Mouse (Mus musculus) right cerebral cortex, adult 18-20 months (tissue): ENCODE measurements around the gene Smarcal1.

Experiments used
- DNase-seq: peaks from one replicate; pipeline ENCODE4 v3.0.0; 2022; ENCODE audit warnings: mixed read lengths

Gene Smarcal1

DNA sequence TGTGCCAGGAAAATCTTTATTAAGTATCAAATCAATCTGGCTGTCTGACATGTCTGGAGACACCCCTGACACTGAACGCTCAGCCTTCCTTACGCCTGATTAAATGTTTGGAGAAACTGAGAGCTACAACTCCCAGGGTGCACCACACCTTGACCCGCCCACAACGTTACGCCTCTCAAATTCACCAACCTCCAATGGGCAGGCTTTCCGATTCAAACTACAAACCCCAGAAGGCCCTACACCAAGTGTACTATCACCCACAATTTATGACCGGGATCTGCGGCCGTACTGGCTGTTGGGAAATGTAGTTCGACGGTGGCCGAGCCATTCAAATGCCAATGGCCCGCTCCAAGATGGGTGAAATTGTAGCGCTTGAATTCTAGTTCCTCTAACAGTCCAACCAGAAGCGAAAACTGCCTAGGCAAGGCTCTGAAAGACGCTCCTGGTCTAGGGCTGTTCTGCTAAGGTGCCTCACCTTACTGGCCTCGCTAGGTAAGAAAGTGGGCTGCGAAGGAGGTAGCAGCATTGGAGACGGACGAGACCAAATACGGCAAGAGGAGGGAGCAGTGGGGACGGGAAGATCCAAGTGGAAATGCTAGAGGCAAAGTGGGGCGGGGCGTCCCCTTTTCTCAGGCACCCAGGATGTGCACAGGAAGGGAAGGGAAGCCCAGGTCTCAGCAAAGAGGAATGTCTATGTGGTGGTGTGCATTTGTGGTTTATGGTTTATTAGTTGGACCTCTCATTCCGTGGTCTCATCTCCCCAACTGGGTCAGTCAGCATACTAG lies at the start of gene Smarcal1:
TSS of gene Smarcal1 (plus strand) at position 305 of the 785 bp plus-strand sequence.
- peak; percentile 98 for DNase-seq

DNA sequence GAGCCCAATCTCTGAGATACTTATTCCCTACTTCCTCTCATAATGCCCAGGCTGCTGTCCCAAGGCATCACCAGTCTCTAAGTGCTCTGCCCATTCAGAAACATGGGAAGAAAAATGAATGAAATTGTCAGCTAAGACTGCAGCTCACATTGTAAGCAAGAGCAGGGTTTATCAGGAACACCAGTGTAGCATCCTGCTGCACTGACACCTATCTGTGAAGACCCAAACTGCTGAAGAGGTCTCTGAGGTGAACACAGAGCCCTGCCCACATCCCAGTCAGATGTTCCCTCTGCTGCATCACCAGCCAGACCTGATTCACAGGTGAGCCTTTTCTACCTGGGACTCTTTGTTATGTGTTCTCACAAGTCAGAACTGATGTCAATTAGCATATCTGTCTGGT lies 49.6 kb upstream of the Smarcal1 start:
- no peak for DNase-seq

DNA sequence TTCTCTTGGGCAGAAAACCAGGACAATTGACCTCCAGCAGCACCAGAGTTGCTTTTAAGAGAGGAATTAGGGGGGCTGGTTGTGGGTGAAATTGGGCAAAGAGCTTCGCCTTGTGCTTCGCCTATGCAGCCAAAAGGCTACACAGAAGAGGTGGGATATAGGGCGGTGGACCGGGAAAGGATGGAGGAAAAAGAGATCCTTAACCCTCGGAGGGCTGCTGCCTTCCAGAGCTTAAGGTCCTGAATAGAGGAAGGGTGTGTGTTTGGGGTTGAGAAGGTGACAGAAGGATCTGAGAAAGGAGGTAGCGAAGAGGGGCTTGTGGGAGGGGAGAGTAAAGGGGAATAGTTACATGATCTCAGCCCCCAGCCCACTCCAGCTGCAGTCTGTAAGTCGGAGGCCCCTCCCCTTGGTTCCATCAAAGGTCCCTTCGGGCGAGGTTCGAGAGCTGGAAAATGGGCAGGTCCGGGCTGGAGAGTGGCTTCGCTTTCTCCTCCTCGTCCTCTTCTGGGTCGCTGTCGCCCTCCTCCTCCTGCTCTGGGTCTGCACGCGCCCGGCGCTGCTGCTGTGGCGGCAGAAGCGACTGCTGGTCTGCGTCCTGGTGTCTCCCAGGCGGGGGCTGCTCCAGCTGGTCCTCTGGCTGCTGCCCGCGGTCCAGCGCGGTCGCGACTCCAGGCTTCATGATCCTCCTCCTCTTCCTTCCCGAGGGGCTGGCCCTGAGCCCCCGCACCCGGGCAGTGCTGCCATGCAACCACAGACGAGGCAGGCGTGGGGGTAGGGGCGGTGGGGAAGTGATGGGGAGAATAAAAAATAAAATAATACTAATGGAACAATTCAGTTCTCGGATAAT lies 47.1 kb upstream of the Smarcal1 start:
- DNase-seq, result peak; percentile 39

DNA sequence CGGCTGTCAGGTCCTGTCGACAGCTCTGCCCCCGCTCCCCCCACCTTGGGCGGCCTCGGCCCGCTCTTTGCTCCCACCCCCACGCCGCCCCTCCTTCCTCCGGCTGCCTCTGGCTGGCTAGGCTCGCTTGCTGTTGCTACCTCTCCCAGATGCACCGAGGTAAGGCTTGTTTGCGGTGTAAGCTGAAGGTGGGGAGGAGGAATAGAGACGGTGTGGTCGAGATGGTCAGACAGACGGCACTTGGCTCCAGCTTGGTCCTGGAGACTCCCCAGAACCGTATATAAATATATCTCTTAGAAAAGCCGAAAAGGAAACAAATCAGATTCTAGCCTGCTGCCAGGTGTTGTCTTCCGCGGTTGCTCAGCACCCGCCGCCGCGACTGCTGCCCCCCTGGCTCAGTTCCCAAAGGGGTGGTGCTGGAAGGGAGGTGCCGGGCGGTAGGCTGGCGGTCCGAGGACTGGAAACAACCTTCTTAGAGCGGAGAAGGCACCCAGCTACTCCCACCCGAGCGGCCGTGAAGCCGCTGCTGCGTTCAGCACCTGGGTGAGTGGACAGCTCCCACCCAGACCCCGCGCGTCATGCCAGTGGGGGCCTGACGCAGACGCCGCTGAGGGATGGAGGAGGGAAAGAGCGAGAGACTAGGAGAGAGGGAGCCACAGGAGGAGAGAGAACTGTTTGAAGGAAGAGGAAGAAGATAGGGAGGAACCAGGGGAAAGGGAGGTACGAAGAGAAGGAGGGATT lies 46.3 kb upstream of the Smarcal1 start, which contains the start of gene March4:
TSS of gene March4 (minus strand) at position 320 of the 741 bp plus-strand sequence.
- peak; percentile 78 for DNase-seq

DNA sequence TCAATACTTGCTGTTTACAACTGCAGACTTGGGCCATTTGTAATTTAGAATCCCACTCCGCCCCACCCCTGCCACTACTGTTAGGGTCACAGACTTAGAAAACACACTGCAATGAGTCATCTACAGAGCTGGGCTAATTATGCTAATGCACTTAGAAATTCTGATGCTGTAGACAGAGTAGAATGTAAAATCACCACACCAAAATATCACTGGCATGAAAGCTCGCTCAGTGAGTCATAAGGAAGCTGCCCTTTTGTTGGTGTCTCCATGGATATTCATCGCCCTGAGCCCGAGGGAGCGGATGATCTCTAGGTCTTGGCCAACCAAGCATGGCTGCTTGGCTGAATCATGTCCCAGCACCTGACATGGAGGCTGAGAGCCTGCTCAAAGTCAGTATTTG lies 44.8 kb upstream of the Smarcal1 start:
- DNase-seq, result peak; percentile 40

DNA sequence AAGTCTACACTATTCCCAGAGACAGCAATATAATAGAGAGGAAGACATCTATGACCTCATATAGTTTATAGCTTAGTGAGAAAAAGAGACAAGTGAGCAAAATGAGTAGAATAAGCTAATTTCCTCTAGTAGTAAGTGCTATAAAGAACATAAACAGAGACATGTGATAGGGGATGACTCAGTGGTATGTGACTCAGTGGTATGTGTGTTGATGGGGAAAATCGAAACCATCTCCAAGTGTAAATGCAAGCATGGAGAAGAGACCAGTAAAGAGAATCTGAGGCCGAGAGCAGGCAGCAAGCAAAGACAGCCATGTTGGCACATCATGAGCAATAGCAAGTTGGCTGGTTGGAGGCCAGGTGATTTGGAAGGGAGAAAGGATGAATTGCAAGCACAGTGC lies 32.7 kb upstream of the Smarcal1 start:
- DNase-seq, result no peak

DNA sequence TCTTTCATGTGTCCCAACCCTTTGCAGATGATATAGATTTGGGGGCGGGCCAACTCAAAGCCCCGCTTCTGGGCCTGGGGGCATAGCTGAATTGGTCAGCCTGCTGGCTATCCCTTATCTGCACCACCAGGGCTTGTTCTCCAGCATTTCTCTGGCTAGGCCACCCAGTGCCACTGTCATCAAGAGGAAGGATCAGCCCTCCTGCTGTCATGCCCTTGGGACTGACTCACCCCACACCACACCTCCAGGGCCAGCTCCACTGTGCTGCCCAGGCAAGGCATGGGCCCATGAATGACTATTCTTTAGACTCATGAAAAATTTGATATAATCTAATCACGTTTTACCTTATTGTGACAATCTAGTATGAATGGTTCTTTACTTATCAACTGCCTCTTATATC lies 26.6 kb upstream of the Smarcal1 start:
- DNase-seq, result no peak

DNA sequence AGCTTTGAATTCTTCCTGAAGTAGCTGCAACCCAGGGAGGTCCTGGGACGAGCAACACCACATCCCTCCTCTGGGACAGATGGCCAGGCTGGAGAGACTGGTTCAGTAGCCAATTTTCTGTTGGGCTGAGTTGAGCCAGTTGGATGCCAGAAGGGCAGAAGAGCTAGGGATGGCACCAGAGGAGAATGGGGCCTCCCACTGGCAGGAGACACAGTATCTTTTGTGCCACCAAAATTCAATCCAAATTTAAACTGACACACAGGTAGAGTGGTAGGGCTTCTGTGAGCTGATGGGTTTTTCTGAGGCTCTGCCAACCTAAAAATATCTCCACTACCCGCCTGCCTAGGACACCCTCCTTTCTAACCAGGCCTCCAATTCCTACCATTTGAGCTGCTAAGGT lies 24.4 kb upstream of the Smarcal1 start:
- DNase-seq, result no peak

DNA sequence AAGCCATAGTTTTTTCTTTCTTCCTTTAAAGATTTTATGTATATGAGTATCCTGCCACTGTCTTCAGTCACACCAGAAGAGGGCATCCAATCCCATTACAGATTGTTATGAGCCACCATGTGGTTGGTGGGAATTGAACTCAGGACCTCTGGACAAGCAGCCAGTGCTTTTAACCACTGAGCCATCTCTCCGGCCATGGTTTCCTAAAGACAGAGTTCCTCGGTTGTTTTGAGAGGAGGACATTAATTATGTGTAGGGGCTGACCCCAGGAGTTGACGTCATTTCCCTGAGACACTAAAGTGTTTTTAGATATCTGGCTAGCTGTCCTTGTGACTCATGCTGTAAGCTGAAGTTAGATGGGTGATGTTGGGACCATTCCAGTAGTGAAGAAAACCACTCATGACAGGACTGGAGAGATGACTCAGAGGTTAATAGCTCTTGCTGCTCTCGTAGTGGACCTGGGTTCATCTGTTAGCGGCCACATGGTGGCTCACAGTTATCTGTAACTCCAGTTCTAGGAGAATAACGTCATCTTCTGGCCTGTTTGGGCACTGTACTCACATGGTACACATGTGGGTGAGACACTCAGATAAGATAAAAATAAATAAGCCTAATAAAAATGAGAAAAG lies 18.6 kb upstream of the Smarcal1 start:
- DNase-seq, result no peak

DNA sequence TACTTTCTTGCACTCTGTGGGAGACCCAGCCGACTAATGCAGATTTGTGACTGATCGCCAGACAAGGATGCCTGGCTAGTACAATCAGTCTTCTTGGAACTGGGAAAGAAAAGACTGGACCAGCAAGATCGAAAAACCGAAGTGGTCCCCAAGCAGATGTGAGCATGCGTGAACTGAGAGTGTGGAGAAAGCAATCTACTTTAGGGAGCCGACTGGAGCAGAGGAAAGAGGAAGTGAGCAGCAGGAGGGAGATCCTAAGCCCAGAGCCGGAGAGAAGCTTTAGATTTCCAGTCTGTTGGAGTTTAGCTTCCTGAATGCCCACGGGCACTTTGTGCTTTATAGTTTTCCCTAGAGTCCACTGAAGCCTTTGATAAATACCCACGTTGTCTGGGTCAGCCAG lies 16.0 kb upstream of the Smarcal1 start:
- DNase-seq, result no peak

DNA sequence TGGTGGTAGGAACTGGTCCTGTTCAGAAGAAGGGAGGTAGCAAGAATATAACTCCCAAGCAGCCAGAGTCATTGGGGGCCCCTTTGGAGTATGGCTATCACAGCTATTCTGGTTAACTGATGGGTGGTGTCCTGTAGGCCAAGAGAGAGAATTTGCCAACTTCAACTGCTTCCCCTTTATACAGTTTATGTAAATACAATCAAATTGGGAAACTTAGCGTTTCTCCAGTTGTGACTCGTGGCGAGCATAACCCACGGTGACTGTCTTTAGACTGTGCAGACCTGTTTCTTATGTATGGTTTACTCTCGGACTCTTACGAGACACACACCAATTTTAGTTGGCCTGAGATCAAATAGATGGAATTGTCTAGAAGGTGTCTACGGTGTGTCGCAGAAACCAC lies 14.3 kb upstream of the Smarcal1 start:
- DNase-seq, result no peak

DNA sequence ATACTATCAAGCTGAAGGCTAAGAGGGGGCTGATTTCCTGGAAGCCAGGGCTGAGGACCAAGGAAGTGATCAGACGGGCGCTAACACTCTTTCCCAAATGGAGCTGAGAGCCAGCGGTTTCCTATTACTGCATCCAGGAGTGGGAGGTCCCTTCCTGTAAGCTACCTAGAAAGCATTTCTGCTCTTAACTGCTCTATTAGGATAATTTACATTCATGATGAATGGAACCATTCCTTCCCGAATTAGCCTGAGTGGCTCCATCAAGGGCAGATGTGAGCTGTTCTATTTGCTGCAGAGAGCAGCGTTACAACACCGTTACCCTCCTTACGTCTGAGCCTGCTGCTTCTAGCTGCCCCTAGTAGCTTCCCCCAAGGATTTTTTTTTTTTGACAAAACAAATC lies 9.0 kb upstream of the Smarcal1 start:
- no peak for DNase-seq

DNA sequence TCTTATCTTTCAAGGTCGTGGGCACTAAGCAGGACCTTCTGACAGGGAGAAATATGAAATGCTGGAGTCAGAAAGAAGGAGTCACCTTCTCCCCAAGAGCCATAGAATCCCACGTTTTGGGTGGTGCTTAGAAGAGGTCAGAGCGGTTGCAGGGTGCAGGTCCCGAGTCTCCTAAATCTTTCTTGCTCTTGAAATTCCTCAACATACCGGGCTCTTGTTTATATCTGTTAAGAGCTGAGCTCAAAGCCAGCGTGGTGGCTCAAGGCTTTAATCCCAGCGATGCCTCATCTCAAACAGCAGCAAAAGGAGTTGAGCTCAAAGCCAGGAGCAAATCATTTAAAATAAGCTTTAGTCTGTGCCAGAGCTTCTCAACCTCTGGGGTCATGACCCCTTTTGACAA lies 8.4 kb upstream of the Smarcal1 start:
- no peak for DNase-seq

DNA sequence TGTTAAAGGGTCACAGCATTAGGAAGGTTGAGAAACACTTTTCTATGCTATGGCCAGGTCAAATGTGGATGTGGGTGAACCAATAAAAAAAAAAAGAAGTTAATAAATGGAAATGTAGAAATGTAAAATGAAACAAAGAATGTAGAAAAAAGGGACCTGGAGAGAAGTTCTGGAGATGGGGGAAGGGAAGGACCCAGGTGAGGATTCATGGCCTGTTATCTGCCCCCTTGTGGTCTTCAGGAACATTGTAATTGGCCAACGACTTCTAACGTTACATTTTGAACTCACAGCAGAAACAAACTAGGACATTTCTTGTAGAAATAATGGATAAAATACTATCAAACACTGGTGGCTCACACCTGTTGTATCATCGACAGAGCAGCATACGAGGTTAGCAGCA lies 7.9 kb upstream of the Smarcal1 start:
- no peak for DNase-seq

DNA sequence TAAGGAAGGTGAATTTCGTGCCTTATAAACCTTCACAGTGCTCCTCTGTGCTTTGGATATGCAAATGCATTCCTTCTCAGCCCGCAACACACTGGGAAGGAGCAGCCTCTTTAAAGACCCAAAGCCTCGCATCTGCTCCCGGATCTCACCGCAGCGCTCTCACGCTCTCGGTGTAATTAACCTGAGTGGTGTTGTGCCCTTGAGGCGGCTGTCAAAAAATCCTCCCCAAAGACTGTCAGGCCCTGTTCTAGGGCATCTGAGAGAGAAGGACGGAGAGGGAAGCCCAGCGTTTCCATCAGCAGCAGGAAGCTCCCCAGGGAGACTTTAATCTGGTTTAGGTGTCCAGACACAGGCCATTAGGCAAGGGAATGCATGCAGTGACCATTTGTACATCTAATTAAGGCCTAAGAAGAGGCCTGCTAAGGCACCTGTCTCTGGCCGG lies 5.5 kb upstream of the Smarcal1 start:
- DNase-seq, result no peak

DNA sequence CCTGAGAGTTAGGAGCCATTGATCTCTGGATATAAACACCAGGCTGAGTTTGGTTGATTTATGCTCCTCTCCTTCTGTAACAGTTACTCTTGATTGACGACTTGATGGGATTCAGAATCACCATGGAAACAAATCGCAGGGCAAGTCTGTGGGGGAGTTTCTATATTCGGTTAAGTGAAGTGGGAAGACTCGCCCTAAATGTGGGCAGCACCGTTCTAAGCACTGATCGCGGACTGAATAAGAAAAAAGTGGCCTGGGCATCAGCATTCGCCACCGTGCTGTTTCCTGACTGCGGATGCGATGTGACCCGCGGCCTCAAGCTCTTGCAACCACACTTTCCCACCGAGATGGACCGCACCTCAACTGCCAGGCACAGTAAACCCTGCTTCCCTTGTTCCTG lies 4.7 kb upstream of the Smarcal1 start:
- DNase-seq, result peak; percentile 44

DNA sequence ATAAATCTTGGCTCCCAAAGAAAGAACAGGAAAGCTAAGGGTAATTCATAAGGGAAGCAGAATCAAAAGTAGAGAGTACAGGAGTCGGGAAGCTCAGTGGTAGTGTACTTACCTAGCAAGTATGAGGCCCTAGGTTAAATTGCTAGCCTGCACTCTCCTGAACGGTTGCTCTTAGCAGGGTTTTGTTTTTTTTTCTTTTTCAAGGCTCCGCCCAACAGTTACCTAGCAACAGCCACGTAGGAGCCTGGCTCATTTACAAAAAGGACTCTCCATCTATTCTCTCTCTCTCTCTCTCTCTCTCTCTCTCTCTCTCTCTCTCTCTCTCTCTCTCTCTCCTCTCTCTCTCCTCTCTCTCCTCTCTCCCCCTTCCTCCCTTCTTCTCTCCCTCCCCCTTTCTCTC lies 4.2 kb upstream of the Smarcal1 start:
- peak; percentile 28 for DNase-seq

DNA sequence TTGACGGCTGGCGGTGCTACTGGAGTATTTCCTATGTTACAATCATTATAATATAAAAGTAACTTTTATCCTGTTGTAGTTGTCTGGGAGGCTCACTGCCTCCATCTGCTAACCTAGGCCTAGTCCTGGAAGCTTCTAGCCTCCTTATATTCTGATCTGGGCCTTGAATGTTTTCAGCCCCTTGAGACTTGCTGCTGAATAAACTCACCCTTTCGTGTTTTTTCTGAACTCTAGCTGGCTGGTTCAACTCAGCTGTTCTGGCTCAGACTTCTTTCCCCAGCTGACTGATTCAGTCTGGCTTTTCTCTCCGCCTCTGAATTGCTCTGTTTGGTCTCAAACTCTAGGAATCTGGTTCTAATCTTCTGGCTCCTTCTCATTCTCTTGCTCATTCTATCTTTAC lies 855 bp downstream of the Smarcal1 start:
- DNase-seq, result no peak

DNA sequence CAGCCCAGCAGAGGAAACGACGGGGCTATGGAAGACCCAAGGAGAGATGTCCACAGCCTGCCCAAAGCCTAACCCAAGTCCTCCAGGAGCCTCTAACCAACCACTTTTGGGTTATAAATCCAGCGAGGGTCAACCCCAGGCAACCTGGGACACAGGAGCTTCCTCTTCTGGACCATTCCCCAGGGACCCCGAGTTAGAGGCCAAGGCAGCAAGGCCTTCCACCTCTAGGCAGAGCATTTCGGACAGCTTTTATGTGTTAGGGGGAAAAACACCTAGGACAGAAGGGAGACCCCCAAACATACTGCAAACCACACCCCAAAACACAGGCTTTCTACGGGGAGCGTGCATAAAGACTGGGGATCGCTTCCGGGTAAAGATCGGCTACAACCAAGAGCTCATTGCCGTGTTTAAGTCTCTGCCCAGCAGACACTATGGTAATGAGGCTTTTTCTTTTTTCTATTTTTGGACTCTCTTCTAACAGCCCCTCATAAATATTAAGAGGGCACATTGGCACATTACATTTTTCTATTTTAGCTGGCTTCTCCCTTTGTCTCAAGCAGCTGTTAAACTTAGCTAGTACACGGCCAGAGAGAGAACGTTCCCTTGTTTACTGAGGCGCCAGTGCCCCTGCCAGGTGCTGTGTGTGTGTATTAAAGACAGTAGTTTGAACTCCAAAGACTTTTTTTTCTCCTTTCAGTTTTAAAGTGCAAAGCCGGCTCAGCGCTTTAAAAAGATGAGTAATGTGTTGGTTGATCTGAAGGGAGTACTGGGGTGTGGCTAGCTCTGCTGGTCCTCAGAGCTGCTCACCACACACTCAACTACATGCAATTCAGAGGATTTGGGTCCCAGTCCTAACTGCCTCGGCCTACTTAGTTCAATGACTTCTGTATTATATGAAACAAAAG lies 3.2 kb downstream of the Smarcal1 start:
- DNase-seq, result no peak

DNA sequence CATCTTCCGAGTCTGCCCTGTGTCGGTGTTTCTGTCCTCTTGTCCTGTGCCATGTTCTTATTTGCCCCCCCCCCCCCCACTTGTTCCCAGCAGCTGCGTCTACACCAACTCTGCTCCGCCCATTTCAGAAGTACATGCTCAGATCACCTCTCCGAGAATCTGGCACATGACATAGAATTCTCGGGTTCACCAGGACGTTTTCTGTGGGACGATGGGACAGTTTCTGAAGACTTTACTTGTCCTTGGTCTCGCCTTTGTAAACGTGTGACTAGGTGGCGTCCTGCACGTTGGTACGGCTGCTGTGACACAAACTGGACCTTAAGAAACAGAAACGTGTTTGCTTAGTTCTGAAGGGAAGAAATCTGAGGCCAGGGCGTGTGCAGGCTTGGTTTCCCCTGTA lies 4.5 kb downstream of the Smarcal1 start:
- no peak for DNase-seq

DNA sequence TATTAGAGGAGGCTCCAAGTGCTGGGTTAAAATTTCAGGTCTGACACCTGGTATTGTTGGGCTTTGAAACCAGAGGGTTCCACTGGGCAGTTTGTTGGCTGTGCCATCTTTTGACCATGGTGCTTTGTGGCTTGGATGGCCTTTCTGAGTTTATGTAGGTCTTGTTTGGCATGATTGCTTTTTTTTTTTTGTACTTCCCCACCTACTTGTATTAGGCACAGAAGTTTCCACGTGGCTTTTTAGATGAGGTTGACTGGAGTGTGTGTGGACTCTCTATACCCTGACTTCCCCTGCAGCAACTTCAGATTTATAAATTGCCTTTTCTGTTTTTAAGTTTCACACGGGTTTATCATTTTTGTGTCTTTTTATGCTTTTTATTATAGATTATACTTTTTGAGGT lies 5.7 kb downstream of the Smarcal1 start:
- no peak for DNase-seq

DNA sequence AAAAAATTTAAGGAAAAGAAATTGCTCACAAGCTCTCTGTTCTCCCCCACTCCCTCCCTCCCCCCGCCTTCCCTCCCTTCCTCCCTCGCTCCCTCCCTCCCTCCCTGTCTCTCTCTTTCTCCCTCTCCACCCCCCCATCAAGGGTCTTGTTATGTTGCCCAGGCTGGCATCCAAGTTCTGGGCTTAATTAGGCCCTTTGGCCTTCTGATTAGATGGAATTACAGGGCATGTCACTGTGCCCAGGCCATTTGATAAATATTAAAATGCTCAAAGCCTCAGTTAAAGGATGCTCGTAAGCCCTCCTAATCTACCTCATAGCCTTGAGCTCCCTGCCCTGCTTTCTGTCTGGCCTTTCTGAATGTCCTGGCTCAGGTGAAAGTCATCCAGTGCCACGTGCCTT lies 7.6 kb downstream of the Smarcal1 start:
- no peak for DNase-seq
